Mouse (Mus musculus): Measurements from ENCODE around the gene Cirbp. TPM values are rescaled to one million over a fixed set of nuclear protein-coding genes. Genes with fewer than 3 reads are reported as not detected.
A peak's percentile ranks its signal among the peaks of the same experiment; 100 is the strongest.

The Cirbp gene
- 30.9 TPM for polyA plus RNA-seq (2012; fragmentation: generic; extraction: Trizol)
- long read RNA-seq, experiment 1, transcript Cirbp-202 (7 exons, 1,321 nt) = major isoform, 68 of 80 reads
- long read RNA-seq, experiment 1, partial matches to known transcripts = 0 of 80 reads
- long read RNA-seq, experiment 1, other reads (novel, unspliced or antisense) = 11 of 80 reads
- long read RNA-seq, experiment 2, transcript Cirbp-202 (7 exons, 1,321 nt) = major isoform, 54 of 67 reads
- long read RNA-seq, experiment 2, transcript Cirbp-204 (6 exons, 912 nt) = minor isoform, 5 of 67 reads
- long read RNA-seq, experiment 2, partial matches to known transcripts = 0 of 67 reads
- long read RNA-seq, experiment 2, other reads (novel, unspliced or antisense) = 8 of 67 reads

- peak within 1 kb of the TSS; percentile 23 for H3K4me3 ChIP-seq (ENCODE audit: insufficient read depth, poor library complexity, severe bottlenecking)
- TF ChIP-seq FOSL1 (IDR thresholded peaks at IDR 0.05; ENCODE audit: insufficient read depth, low read length, poor library complexity, severe bottlenecking) (peak; percentile 65), CEBPB (IDR thresholded peaks at IDR 0.05; ENCODE audit: low read depth) (peak; percentile 2), MYOG (IDR thresholded peaks at IDR 0.05; ENCODE audit: control insufficient read depth, extremely low read depth, insufficient read length) (no peak), MAX (IDR thresholded peaks at IDR 0.05) (no peak), MYOD1 (IDR thresholded peaks at IDR 0.05; ENCODE audit: control insufficient read depth, insufficient read length, low read depth) (peak; percentile 80)
Measured at GRCm38 (mm10) chr10:80165392-80166128, at the start of gene Cirbp. TSS of gene Cirbp (plus strand) at chr10:80165985.

DNA sequence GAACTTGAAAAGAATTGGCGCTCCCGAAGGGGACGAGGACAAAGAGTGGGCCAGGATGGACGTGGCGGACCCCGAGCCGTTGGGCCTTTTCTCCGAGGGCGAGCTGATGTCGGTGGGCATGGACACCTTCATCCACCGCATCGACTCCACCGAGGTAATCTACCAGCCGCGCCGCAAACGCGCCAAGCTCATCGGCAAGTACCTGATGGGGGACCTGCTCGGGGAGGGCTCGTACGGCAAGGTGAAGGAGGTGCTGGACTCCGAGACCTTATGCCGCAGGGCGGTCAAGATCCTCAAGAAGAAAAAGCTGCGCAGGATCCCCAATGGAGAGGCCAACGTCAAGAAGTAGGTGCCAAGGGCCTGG lies 49.2 kb upstream of the Cirbp start:
- H3K4me3 ChIP-seq (ENCODE audit: insufficient read depth, poor library complexity, severe bottlenecking) = peak overlapping the region; percentile 100
- H3K27me3 ChIP-seq (ENCODE audit: control insufficient read depth, insufficient read depth, insufficient read length) = no peaks in the 10 kb centered on the region
- H3K79me3 ChIP-seq (ENCODE audit: low read depth) = peaks cover 58% of the 10 kb centered on the region
- peaks cover 60% of the 10 kb centered on the region for H3K79me2 ChIP-seq (ENCODE audit: control insufficient read depth, insufficient read depth)
- no peak for TF ChIP-seq USF1 (IDR thresholded peaks at IDR 0.05; ENCODE audit: low read depth)
- no peak for TF ChIP-seq CTCF (IDR thresholded peaks at IDR 0.05; ENCODE audit: control insufficient read depth, insufficient read depth, insufficient read length)
- TF ChIP-seq CEBPB (IDR thresholded peaks at IDR 0.05; ENCODE audit: low read depth) = no peak
- no peak for TF ChIP-seq MYOG (IDR thresholded peaks at IDR 0.05; ENCODE audit: control insufficient read depth, extremely low read depth, insufficient read length)
- TF ChIP-seq MAX (IDR thresholded peaks at IDR 0.05) = no peak
- peaks cover 35% of the 10 kb centered on the region for H3K36me3 ChIP-seq (ENCODE audit: control insufficient read depth, insufficient read depth)
- H3ac ChIP-seq (ENCODE audit: control insufficient read depth, insufficient read length, low read depth) = peak overlapping the region; percentile 96

More at GRCm38 (mm10) chr10:80165392-80166128, at the start of gene Cirbp:
- Histone ChIP-seq H3K27me3 (ENCODE audit: control insufficient read depth, insufficient read depth, insufficient read length) (no peaks in the 10 kb centered on the region), H3ac (ENCODE audit: control insufficient read depth, insufficient read length, low read depth) (peak within 1 kb of the TSS; percentile 53), H3K36me3 (ENCODE audit: control insufficient read depth, insufficient read depth) (peaks cover 13% of the 10 kb centered on the region), H3K79me2 (ENCODE audit: control insufficient read depth, insufficient read depth) (peaks cover 22% of the 10 kb centered on the region), H3K79me3 (ENCODE audit: low read depth) (peaks cover 13% of the 10 kb centered on the region)

GRCm38 (mm10) chr10:80116927-80117691 lies 48.7 kb upstream of the Cirbp start:
- H3K27me3 ChIP-seq (ENCODE audit: control insufficient read depth, insufficient read depth, insufficient read length) = no peaks in the 10 kb centered on the region
- H3K36me3 ChIP-seq (ENCODE audit: control insufficient read depth, insufficient read depth) = peaks cover 40% of the 10 kb centered on the region
- peak overlapping the region; percentile 96 for H3ac ChIP-seq (ENCODE audit: control insufficient read depth, insufficient read length, low read depth)
- H3K79me3 ChIP-seq (ENCODE audit: low read depth) = peaks cover 64% of the 10 kb centered on the region
- peak overlapping the region; percentile 100 for H3K4me3 ChIP-seq (ENCODE audit: insufficient read depth, poor library complexity, severe bottlenecking)
- no peak for TF ChIP-seq CTCF (IDR thresholded peaks at IDR 0.05; ENCODE audit: control insufficient read depth, insufficient read depth, insufficient read length)
- TF ChIP-seq MAX (IDR thresholded peaks at IDR 0.05) = no peak
- no peak for TF ChIP-seq FOSL1 (IDR thresholded peaks at IDR 0.05; ENCODE audit: insufficient read depth, low read length, poor library complexity, severe bottlenecking)
- no peak for TF ChIP-seq USF1 (IDR thresholded peaks at IDR 0.05; ENCODE audit: low read depth)
- TF ChIP-seq MYOD1 (IDR thresholded peaks at IDR 0.05; ENCODE audit: control insufficient read depth, insufficient read length, low read depth) = no peak
- no peak for TF ChIP-seq CEBPB (IDR thresholded peaks at IDR 0.05; ENCODE audit: low read depth)
- TF ChIP-seq MYOG (IDR thresholded peaks at IDR 0.05; ENCODE audit: control insufficient read depth, extremely low read depth, insufficient read length) = no peak
- peaks cover 66% of the 10 kb centered on the region for H3K79me2 ChIP-seq (ENCODE audit: control insufficient read depth, insufficient read depth)

- H3K36me3 ChIP-seq (ENCODE audit: control insufficient read depth, insufficient read depth) = peaks cover 40% of the 10 kb centered on the region
- peaks cover 70% of the 10 kb centered on the region for H3K79me3 ChIP-seq (ENCODE audit: low read depth)
- H3K27me3 ChIP-seq (ENCODE audit: control insufficient read depth, insufficient read depth, insufficient read length) = no peaks in the 10 kb centered on the region
- H3K79me2 ChIP-seq (ENCODE audit: control insufficient read depth, insufficient read depth) = peaks cover 72% of the 10 kb centered on the region
- H3ac ChIP-seq (ENCODE audit: control insufficient read depth, insufficient read length, low read depth) = peak overlapping the region; percentile 96
- no peak for TF ChIP-seq USF1 (IDR thresholded peaks at IDR 0.05; ENCODE audit: low read depth)
- no peak for TF ChIP-seq MYOD1 (IDR thresholded peaks at IDR 0.05; ENCODE audit: control insufficient read depth, insufficient read length, low read depth)
- no peak for TF ChIP-seq CTCF (IDR thresholded peaks at IDR 0.05; ENCODE audit: control insufficient read depth, insufficient read depth, insufficient read length)
- TF ChIP-seq MYOG (IDR thresholded peaks at IDR 0.05; ENCODE audit: control insufficient read depth, extremely low read depth, insufficient read length) = no peak
- TF ChIP-seq FOSL1 (IDR thresholded peaks at IDR 0.05; ENCODE audit: insufficient read depth, low read length, poor library complexity, severe bottlenecking) = no peak
- TF ChIP-seq CEBPB (IDR thresholded peaks at IDR 0.05; ENCODE audit: low read depth) = no peak
- TF ChIP-seq MAX (IDR thresholded peaks at IDR 0.05) = no peak
- H3K4me3 ChIP-seq (ENCODE audit: insufficient read depth, poor library complexity, severe bottlenecking) = peak overlapping the region; percentile 100
Measured at GRCm38 (mm10) chr10:80117736-80118135, 48.0 kb upstream of the Cirbp start.

DNA sequence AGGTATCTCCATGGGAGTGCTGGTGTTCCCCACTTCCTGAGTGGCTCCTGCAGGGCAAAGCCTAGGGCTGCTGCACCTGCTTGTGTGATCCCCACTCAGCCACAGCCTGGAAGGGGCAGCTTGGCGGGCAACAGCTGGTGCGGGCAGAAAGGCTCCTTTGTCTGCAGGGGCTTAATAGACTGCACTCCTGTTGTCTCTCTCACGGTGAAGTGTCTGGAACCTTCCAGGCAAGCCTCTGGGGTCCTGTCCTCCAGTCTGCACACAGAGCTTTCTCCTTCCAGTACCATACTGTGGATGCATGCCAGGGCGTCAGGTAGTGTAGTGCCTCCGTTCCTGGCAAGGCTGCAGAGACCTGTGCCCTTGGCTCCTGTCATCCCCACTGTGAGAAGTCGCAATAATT lies 47.2 kb upstream of the Cirbp start:
- peaks cover 46% of the 10 kb centered on the region for H3K36me3 ChIP-seq (ENCODE audit: control insufficient read depth, insufficient read depth)
- H3ac ChIP-seq (ENCODE audit: control insufficient read depth, insufficient read length, low read depth) = peak overlapping the region; percentile 9
- H3K79me2 ChIP-seq (ENCODE audit: control insufficient read depth, insufficient read depth) = peaks cover 80% of the 10 kb centered on the region
- peaks cover 78% of the 10 kb centered on the region for H3K79me3 ChIP-seq (ENCODE audit: low read depth)
- no peak overlapping the region for H3K4me3 ChIP-seq (ENCODE audit: insufficient read depth, poor library complexity, severe bottlenecking)
- TF ChIP-seq FOSL1 (IDR thresholded peaks at IDR 0.05; ENCODE audit: insufficient read depth, low read length, poor library complexity, severe bottlenecking) (no peak), CEBPB (IDR thresholded peaks at IDR 0.05; ENCODE audit: low read depth) (no peak), MYOD1 (IDR thresholded peaks at IDR 0.05; ENCODE audit: control insufficient read depth, insufficient read length, low read depth) (no peak), MAX (IDR thresholded peaks at IDR 0.05) (no peak), CTCF (IDR thresholded peaks at IDR 0.05; ENCODE audit: control insufficient read depth, insufficient read depth, insufficient read length) (no peak), MYOG (IDR thresholded peaks at IDR 0.05; ENCODE audit: control insufficient read depth, extremely low read depth, insufficient read length) (no peak), USF1 (IDR thresholded peaks at IDR 0.05; ENCODE audit: low read depth) (no peak)
- no peaks in the 10 kb centered on the region for H3K27me3 ChIP-seq (ENCODE audit: control insufficient read depth, insufficient read depth, insufficient read length)
